Mouse (Mus musculus): ENCODE measurements at regions not wholly inside any gene's neighbourhood (a gene's known extent, or its start where the extent isn't known, plus 50 kb on each side); places are given as distances from the start of the nearest gene placed in this dataset.

GRCm38 (mm10) chr4:106186684-106187083 is 129.3 kb upstream of the Usp24 start:
- Histone ChIP-seq H3K4me3 (no peak overlapping the region), H3K4me2 (ENCODE audit: low read depth) (no peak overlapping the region), H3K36me3 (ENCODE audit: control insufficient read depth, insufficient read depth) (no peaks in the 10 kb centered on the region), H3ac (ENCODE audit: control insufficient read depth, insufficient read length) (no peak overlapping the region), H3K27me3 (ENCODE audit: control insufficient read depth, insufficient read depth, insufficient read length) (no peaks in the 10 kb centered on the region), H3K79me2 (ENCODE audit: control insufficient read depth, insufficient read depth) (no peaks in the 10 kb centered on the region)
- TF ChIP-seq MYOG (IDR thresholded peaks at IDR 0.05; ENCODE audit: control insufficient read depth in 1 of 3, insufficient read depth in 1 of 3, insufficient read length in 2 of 3, low read depth in 2 of 3) = no peak
- no peak for TF ChIP-seq REST (IDR thresholded peaks at IDR 0.05; ENCODE audit: insufficient read depth, insufficient read length)
- TF ChIP-seq POLR2AphosphoS2 (IDR thresholded peaks at IDR 0.05; ENCODE audit: insufficient read length, low read depth) = no peak
- no peak for TF ChIP-seq POLR2A (IDR thresholded peaks at IDR 0.05; ENCODE audit: insufficient read length, low read depth)
- no peak for TF ChIP-seq E2F4 (IDR thresholded peaks at IDR 0.05; ENCODE audit: insufficient read depth)
- TF ChIP-seq TCF12 (IDR thresholded peaks at IDR 0.05; ENCODE audit: insufficient read depth, poor library complexity, severe bottlenecking) = no peak
- TF ChIP-seq SRF (IDR thresholded peaks at IDR 0.05; ENCODE audit: control insufficient read depth, insufficient read length, low read depth) = no peak
- TF ChIP-seq USF1 (IDR thresholded peaks at IDR 0.05; ENCODE audit: low read depth) = no peak
- TF ChIP-seq CEBPB (IDR thresholded peaks at IDR 0.05; ENCODE audit: insufficient read depth, poor library complexity, severe bottlenecking) = no peak
- no peak for TF ChIP-seq MYOD1 (IDR thresholded peaks at IDR 0.05; ENCODE audit: control insufficient read depth in 1 of 3, insufficient read length in 2 of 3, low read depth in 2 of 3)
- no peak for TF ChIP-seq TCF3 (IDR thresholded peaks at IDR 0.05; ENCODE audit: insufficient read length, low read depth)
- TF ChIP-seq MAX (IDR thresholded peaks at IDR 0.05; ENCODE audit: low read depth) = no peak

GRCm38 (mm10) chr4:106190248-106190647 is 125.8 kb upstream of the Usp24 start:
- H3K79me2 ChIP-seq (ENCODE audit: control insufficient read depth, insufficient read depth) = no peaks in the 10 kb centered on the region
- H3K4me3 ChIP-seq = no peak overlapping the region
- H3K36me3 ChIP-seq (ENCODE audit: control insufficient read depth, insufficient read depth) = no peaks in the 10 kb centered on the region
- no peak overlapping the region for H3ac ChIP-seq (ENCODE audit: control insufficient read depth, insufficient read length)
- H3K27me3 ChIP-seq (ENCODE audit: control insufficient read depth, insufficient read depth, insufficient read length) = no peaks in the 10 kb centered on the region
- TF ChIP-seq CEBPB (IDR thresholded peaks at IDR 0.05; ENCODE audit: insufficient read depth, poor library complexity, severe bottlenecking) (no peak), MAX (IDR thresholded peaks at IDR 0.05; ENCODE audit: low read depth) (no peak), MYOD1 (IDR thresholded peaks at IDR 0.05; ENCODE audit: control insufficient read depth in 1 of 3, insufficient read length in 2 of 3, low read depth in 2 of 3) (no peak)
- H3K4me2 ChIP-seq (ENCODE audit: low read depth) = no peak overlapping the region

- H3ac ChIP-seq (ENCODE audit: control insufficient read depth, insufficient read length) = no peak overlapping the region
- TF ChIP-seq POLR2A (IDR thresholded peaks at IDR 0.05; ENCODE audit: insufficient read length, low read depth) (no peak), TCF3 (IDR thresholded peaks at IDR 0.05; ENCODE audit: insufficient read length, low read depth) (no peak), SRF (IDR thresholded peaks at IDR 0.05; ENCODE audit: control insufficient read depth, insufficient read length, low read depth) (no peak), TCF12 (IDR thresholded peaks at IDR 0.05; ENCODE audit: insufficient read depth, poor library complexity, severe bottlenecking) (no peak)
Observed at GRCm38 (mm10) chr4:106191331-106191730, 124.7 kb upstream of the Usp24 start.

GRCm38 (mm10) chr4:106191843-106192242 is 124.2 kb upstream of the Usp24 start:
- H3K4me2 ChIP-seq (ENCODE audit: low read depth) = no peak overlapping the region
- H3ac ChIP-seq (ENCODE audit: control insufficient read depth, insufficient read length) = no peak overlapping the region
- no peaks in the 10 kb centered on the region for H3K27me3 ChIP-seq (ENCODE audit: control insufficient read depth, insufficient read depth, insufficient read length)
- no peaks in the 10 kb centered on the region for H3K79me2 ChIP-seq (ENCODE audit: control insufficient read depth, insufficient read depth)
- TF ChIP-seq USF1 (IDR thresholded peaks at IDR 0.05; ENCODE audit: low read depth) = no peak
- H3K36me3 ChIP-seq (ENCODE audit: control insufficient read depth, insufficient read depth) = no peaks in the 10 kb centered on the region
- H3K4me3 ChIP-seq = no peak overlapping the region

More at GRCm38 (mm10) chr4:106191331-106191730, 124.7 kb upstream of the Usp24 start:
- H3K79me2 ChIP-seq (ENCODE audit: control insufficient read depth, insufficient read depth) = no peaks in the 10 kb centered on the region
- H3K4me3 ChIP-seq = no peak overlapping the region
- H3K36me3 ChIP-seq (ENCODE audit: control insufficient read depth, insufficient read depth) = no peaks in the 10 kb centered on the region
- H3K27me3 ChIP-seq (ENCODE audit: control insufficient read depth, insufficient read depth, insufficient read length) = no peaks in the 10 kb centered on the region
- no peak overlapping the region for H3K4me2 ChIP-seq (ENCODE audit: low read depth)

- Histone ChIP-seq H3K4me2 (ENCODE audit: low read depth) (no peak overlapping the region), H3K27me3 (ENCODE audit: control insufficient read depth, insufficient read depth, insufficient read length) (no peaks in the 10 kb centered on the region), H3K79me2 (ENCODE audit: control insufficient read depth, insufficient read depth) (no peaks in the 10 kb centered on the region), H3K4me3 (no peak overlapping the region), H3K36me3 (ENCODE audit: control insufficient read depth, insufficient read depth) (no peaks in the 10 kb centered on the region), H3ac (ENCODE audit: control insufficient read depth, insufficient read length) (no peak overlapping the region)
- TF ChIP-seq E2F4 (IDR thresholded peaks at IDR 0.05; ENCODE audit: insufficient read depth) = no peak
- no peak for TF ChIP-seq POLR2AphosphoS2 (IDR thresholded peaks at IDR 0.05; ENCODE audit: insufficient read length, low read depth)
- TF ChIP-seq CEBPB (IDR thresholded peaks at IDR 0.05; ENCODE audit: insufficient read depth, poor library complexity, severe bottlenecking) = no peak
- TF ChIP-seq REST (IDR thresholded peaks at IDR 0.05; ENCODE audit: insufficient read depth, insufficient read length) = no peak
- no peak for TF ChIP-seq MYOD1 (IDR thresholded peaks at IDR 0.05; ENCODE audit: control insufficient read depth in 1 of 3, insufficient read length in 2 of 3, low read depth in 2 of 3)
- no peak for TF ChIP-seq USF1 (IDR thresholded peaks at IDR 0.05; ENCODE audit: low read depth)
- no peak for TF ChIP-seq MYOG (IDR thresholded peaks at IDR 0.05; ENCODE audit: control insufficient read depth in 1 of 3, insufficient read depth in 1 of 3, insufficient read length in 2 of 3, low read depth in 2 of 3)
- no peak for TF ChIP-seq MAX (IDR thresholded peaks at IDR 0.05; ENCODE audit: low read depth)
Observed at GRCm38 (mm10) chr4:106193204-106193945, 122.6 kb upstream of the Usp24 start.

Data from myocyte (in vitro differentiated cells).